Mouse (Mus musculus) limb, embryonic 10.5 days (tissue): ENCODE results near the gene Hoxb4. TPM values are rescaled to one million over a fixed set of nuclear protein-coding genes. Genes with fewer than 3 reads are reported as not detected.
A peak's percentile ranks its signal among the peaks of the same experiment; 100 is the strongest.

Experiments used
- DNase-seq: peaks from one replicate; pipeline ENCODE4 v3.0.0-alpha.2; 2017; ENCODE audit warnings: low spot score
- H3K27ac ChIP-seq: fragments of 300-500 bp; sonication (generic); 2 replicates; pipeline ENCODE4 v1.5.1; 2016; ENCODE audit warnings: mild to moderate bottlenecking
- H3K27me3 ChIP-seq: fragments of 300-500 bp; sonication (generic); 2 replicates; pipeline ENCODE4 v1.6.1; 2016; ENCODE audit warnings: low read depth, mild to moderate bottlenecking; ENCODE audit not compliant: poor library complexity, severe bottlenecking
- H3K36me3 ChIP-seq: fragments of 300-500 bp; sonication (generic); 2 replicates; pipeline ENCODE4 v1.6.1; 2016; ENCODE audit warnings: mild to moderate bottlenecking, moderate library complexity
- H3K4me1 ChIP-seq: fragments of 300-500 bp; sonication (generic); 2 replicates; pipeline ENCODE4 v1.6.1; 2016
- H3K4me3 ChIP-seq: fragments of 300-500 bp; sonication (generic); 2 replicates; pipeline ENCODE4 v1.5.1; 2016; ENCODE audit warnings: mild to moderate bottlenecking, moderate library complexity
- H3K9me3 ChIP-seq: fragments of 300-500 bp; sonication (generic); replicated peaks from 2 replicates; pipeline ENCODE4 v1.6.1; 2016; ENCODE audit warnings: mild to moderate bottlenecking
- WGBS: fragments of 180-500 bp; shearing (Covaris S2); methylation state at CpG from one replicate; pipeline ENCODE4 v1.1.7; 2016; 5-methylcytosine and 5-hydroxymethylcytosine counted together
- polyA plus RNA-seq: library from polyadenylated mRNA; unstranded; fragments of >200 nt; fragmentation: Nextera tagmentation; extraction: Ambion mirVana; gene quantifications from 2 replicates; pipeline ENCODE4 v1.2.1, GENCODE M21; 2016

Hoxb4 gene
- polyA plus RNA-seq, 1 experiment from 2014 or later: 0.89 TPM

DNA sequence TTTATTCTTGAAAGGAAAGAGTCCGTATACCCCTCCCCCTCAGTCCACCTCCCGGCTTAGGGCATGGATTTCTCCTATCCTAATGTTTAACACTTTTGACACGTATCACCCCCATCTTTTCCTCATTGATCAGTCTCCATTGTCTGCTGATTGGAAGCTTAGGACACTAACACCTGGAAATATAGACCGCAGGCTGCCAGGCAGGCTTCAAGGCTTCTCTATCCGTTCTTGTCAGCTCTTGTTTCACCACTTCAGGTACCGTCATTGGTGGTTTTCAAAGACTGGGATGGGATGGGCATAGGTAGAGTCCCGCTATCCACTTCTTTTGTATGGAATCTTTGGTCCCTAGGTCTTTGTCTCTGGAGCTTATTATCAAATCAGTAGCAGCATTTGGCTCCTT is 9.1 kb downstream of the Hoxb4 start:
- Histone ChIP-seq H3K4me1 (peaks cover 98% of the 10 kb centered on the region), H3K4me3 (peak overlapping the region; percentile 40), H3K27me3 (peaks cover 100% of the 10 kb centered on the region), H3K27ac (peak overlapping the region; percentile 85), H3K9me3 (no peaks in the 10 kb centered on the region), H3K36me3 (no peaks in the 10 kb centered on the region)
- no peak for DNase-seq
- 10% methylated on average over 7 of the region's 7 CpGs for WGBS

- H3K9me3 ChIP-seq: no peaks in the 10 kb centered on the region
- H3K27me3 ChIP-seq: peaks cover 100% of the 10 kb centered on the region
- peak overlapping the region; percentile 85; the same call in 1 of the 2 replicates for H3K27ac ChIP-seq
- WGBS: 12% methylated on average over 5 of the region's 5 CpGs
- no peaks in the 10 kb centered on the region for H3K36me3 ChIP-seq
- H3K4me1 ChIP-seq: peaks cover 98% of the 10 kb centered on the region
- peak; percentile 45 for DNase-seq
- H3K4me3 ChIP-seq: peak overlapping the region; percentile 19; the same call in 1 of the 2 replicates
These were observed 9.7 kb downstream of the Hoxb4 start for GRCm38 (mm10) chr11:96327750-96328149.

DNA sequence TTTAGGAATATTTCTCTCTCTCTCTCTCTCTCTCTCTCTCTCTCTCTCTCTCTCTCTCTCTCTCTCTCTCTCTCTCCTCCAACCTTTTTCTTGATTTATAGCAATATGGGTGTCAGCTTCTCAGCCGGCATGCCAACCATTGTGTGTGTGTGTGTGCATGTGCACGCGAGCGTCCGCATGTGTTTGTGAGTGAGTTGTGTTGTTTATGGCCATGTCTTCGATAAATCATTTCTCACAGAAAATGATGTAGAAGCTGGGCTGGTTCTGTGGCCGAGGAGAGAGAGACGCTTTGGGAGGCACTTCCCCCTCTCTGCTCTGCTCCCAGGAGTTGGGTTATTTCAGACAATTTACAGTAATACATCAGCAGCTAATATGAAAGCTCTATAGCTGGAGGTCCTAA is 10.5 kb downstream of the Hoxb4 start:
- no peaks in the 10 kb centered on the region for H3K9me3 ChIP-seq
- 12% methylated on average over 8 of the region's 8 CpGs for WGBS
- H3K4me1 ChIP-seq: peaks cover 98% of the 10 kb centered on the region
- peak overlapping the region; percentile 19; the same call in 1 of the 2 replicates for H3K4me3 ChIP-seq
- H3K27me3 ChIP-seq: peaks cover 100% of the 10 kb centered on the region
- 0 out of 2 replicates have a peak overlapping the region, but pooled peaks have one; percentile 19 for H3K27ac ChIP-seq
- no peaks in the 10 kb centered on the region for H3K36me3 ChIP-seq
- peak; percentile 52 for DNase-seq

DNA sequence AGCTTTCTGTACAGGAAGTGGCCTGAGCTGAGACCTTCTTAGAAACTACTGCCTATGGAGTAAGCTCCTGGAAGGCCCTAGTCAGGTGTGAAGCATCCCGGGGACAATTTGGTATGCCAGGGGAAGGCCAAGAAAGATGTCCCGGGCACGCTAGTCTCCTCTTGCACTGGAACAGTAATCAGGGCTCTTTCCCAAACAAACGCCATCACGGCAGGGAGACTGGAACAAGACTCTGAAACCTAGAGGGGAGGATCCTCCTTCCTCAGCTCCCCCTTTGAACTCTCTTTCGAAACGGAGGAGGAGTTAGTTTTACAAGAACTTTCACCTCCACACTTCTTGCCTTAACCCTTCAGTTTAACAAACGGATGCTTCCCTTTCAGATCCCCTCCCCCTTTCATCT is 14.0 kb downstream of the Hoxb4 start:
- Histone ChIP-seq H3K36me3 (no peaks in the 10 kb centered on the region), H3K4me3 (peak overlapping the region; percentile 65), H3K4me1 (peaks cover 98% of the 10 kb centered on the region), H3K9me3 (no peaks in the 10 kb centered on the region), H3K27ac (peak overlapping the region; percentile 95), H3K27me3 (peaks cover 100% of the 10 kb centered on the region)
- under 1% methylated on average over 8 of the region's 8 CpGs for WGBS
- DNase-seq: peak; percentile 55

DNA sequence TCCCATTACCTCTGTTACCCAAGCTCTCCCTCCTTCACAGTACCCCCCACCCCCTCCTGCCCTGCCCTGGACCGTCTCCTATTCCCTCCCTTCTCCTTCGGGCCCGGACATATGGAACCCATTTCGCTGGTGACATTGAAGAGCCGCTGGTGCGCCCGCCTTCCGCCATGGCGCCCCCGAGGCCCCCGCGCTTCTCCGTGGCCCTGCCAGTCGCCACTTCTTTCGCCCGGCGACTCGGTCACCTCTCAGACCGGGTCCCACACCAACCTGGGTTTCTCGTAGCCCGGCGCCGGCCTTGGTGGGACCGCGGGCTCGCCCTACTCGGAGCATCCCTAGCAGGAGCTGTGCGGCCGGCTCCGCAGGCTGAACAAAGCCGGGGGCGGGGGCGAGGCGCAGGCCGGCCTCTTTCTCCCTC is 14.6 kb downstream of the Hoxb4 start:
- peak overlapping the region; percentile 95 for H3K27ac ChIP-seq
- peak overlapping the region; percentile 65 for H3K4me3 ChIP-seq
- peaks cover 98% of the 10 kb centered on the region for H3K4me1 ChIP-seq
- DNase-seq: peak; percentile 85
- no peaks in the 10 kb centered on the region for H3K9me3 ChIP-seq
- WGBS: 1% methylated on average over 35 of the region's 35 CpGs
- no peaks in the 10 kb centered on the region for H3K36me3 ChIP-seq
- peaks cover 100% of the 10 kb centered on the region for H3K27me3 ChIP-seq

GRCm38 (mm10) chr11:96333241-96334001 is 15.4 kb downstream of the Hoxb4 start:
- DNase-seq: no peak
- Histone ChIP-seq H3K27me3 (peaks cover 100% of the 10 kb centered on the region), H3K4me3 (peak overlapping the region; percentile 65), H3K9me3 (no peaks in the 10 kb centered on the region), H3K27ac (peak overlapping the region; percentile 95), H3K4me1 (peaks cover 98% of the 10 kb centered on the region), H3K36me3 (no peaks in the 10 kb centered on the region)
- WGBS: 3% methylated on average over 17 of the region's 17 CpGs

GRCm38 (mm10) chr11:96334002-96334364 is 15.9 kb downstream of the Hoxb4 start:
- no peak for DNase-seq
- Histone ChIP-seq H3K27me3 (peaks cover 100% of the 10 kb centered on the region), H3K9me3 (no peaks in the 10 kb centered on the region), H3K4me3 (peak overlapping the region; percentile 65), H3K4me1 (peaks cover 97% of the 10 kb centered on the region), H3K36me3 (no peaks in the 10 kb centered on the region), H3K27ac (peak overlapping the region; percentile 95)
- 12% methylated on average over 2 of the region's 2 CpGs for WGBS

GRCm38 (mm10) chr11:96334998-96335397 is 16.9 kb downstream of the Hoxb4 start:
- Histone ChIP-seq H3K4me1 (peaks cover 97% of the 10 kb centered on the region), H3K9me3 (no peaks in the 10 kb centered on the region), H3K36me3 (no peaks in the 10 kb centered on the region), H3K27ac (peak overlapping the region; percentile 42; the same call in 1 of the 2 replicates), H3K4me3 (peak overlapping the region; percentile 65), H3K27me3 (peaks cover 100% of the 10 kb centered on the region)
- no peak for DNase-seq
- WGBS: 42% methylated on average over 3 of the region's 3 CpGs

DNA sequence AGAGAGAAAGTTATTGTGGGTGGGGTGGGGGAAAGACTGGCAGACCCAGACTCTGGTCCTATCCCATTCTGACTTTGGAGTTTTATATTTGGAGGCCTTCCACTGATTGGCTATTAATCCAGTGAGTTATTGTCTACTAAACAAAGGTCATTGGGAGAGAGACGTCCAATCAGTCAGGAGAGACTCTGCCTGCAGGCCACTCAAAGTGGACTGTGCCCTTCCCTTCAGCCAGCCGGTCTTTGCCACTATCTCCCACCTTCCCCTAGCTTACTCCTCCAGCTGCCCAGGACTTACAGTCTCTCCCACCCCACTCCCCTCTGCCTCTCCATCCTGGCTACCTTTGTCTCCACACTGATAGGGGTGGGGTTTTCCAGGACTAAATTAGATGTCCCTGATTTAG is 18.5 kb downstream of the Hoxb4 start:
- WGBS: 2% methylated on average over 2 of the region's 2 CpGs
- peak overlapping the region; percentile 1; the same call in 1 of the 2 replicates for H3K4me3 ChIP-seq
- no peak for DNase-seq
- H3K9me3 ChIP-seq: no peaks in the 10 kb centered on the region
- H3K27me3 ChIP-seq: peaks cover 100% of the 10 kb centered on the region
- peaks cover 99% of the 10 kb centered on the region for H3K4me1 ChIP-seq
- no peaks in the 10 kb centered on the region for H3K36me3 ChIP-seq
- 0 out of 2 replicates have a peak overlapping the region, but pooled peaks have one; percentile 53 for H3K27ac ChIP-seq

DNA sequence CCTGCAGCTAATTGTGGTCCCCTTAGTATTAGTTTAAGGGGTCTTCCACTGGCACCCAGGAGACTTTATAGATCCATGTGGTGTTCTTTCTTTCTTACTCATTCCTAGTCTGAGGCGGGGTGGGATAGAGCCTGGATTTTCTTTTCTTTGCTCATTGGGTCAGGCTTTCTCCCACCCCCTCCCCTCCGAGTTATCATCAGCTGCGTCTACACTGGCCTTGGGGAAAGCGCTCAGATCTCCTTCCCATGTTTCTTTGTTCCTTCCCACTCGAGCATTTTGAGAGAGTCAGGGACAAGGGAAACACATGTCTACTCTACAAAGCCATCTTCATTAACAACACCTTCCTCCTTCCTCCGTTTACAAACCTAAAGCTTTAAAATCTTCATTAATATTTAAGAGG is 19.0 kb downstream of the Hoxb4 start:
- no peak for DNase-seq
- H3K36me3 ChIP-seq: no peaks in the 10 kb centered on the region
- H3K4me1 ChIP-seq: peaks cover 99% of the 10 kb centered on the region
- H3K4me3 ChIP-seq: peak overlapping the region; percentile 1; the same call in 1 of the 2 replicates
- H3K27me3 ChIP-seq: peaks cover 100% of the 10 kb centered on the region
- no peaks in the 10 kb centered on the region for H3K9me3 ChIP-seq
- 14% methylated on average over 6 of the region's 6 CpGs for WGBS
- no peak overlapping the region for H3K27ac ChIP-seq

DNA sequence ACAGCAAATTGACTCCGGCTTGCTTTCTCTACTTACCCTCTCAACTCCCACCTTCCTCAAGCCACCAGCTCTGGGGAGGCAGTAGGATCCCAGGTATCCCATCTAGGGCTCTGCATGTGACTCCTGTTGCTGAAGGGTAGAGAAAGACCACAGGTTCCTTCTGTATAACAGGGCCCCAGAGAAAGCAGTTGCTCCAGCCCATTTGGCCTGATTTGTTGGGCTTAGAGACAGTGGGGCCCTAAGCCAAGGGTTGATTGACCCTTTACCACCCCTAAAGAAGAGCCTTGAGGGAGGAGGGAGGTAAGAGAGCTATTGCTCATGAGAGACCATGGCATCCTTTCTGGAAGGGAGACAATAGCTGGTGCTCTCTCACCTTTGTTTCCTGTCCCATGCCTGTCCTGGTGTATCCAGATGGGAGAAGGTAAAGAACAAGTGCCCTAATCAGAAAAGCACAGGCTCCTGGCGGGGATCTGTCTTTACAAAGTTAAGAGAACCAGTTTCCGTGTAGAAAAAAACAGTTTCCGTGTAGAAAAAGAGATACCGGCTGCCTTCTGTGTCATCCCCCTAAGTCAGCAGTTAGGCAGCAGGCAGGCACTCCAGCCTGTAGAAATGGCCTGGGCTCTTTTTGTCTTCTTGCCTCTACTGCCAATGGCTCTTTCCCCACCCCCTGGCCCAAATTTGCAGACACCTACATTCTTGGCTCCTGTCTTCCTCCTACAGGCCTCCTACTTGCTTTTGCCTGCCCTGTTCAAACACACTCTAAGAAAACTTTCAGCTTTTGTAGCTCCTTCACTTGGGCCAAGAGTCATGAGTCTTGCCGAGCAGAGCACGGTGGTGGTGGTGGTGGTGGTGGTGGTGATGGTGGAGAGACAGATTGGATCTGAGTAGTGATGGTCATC is 21.1 kb downstream of the Hoxb4 start:
- Histone ChIP-seq H3K4me1 (peaks cover 98% of the 10 kb centered on the region), H3K27me3 (peaks cover 100% of the 10 kb centered on the region), H3K4me3 (0 out of 2 replicates have a peak overlapping the region, but pooled peaks have one; percentile 54), H3K36me3 (peaks cover 2% of the 10 kb centered on the region; the same call in 1 of the 2 replicates), H3K27ac (peak overlapping the region; percentile 53; the same call in 1 of the 2 replicates), H3K9me3 (no peaks in the 10 kb centered on the region)
- WGBS: 22% methylated on average over 7 of the region's 7 CpGs
- peak; percentile 49 for DNase-seq

- Histone ChIP-seq H3K9me3 (no peaks in the 10 kb centered on the region), H3K4me1 (peaks cover 98% of the 10 kb centered on the region), H3K4me3 (peak overlapping the region; percentile 54), H3K27ac (peak overlapping the region; percentile 88), H3K27me3 (peaks cover 100% of the 10 kb centered on the region), H3K36me3 (peaks cover 11% of the 10 kb centered on the region; the same call in 1 of the 2 replicates)
- under 1% methylated on average over 36 of the region's 36 CpGs for WGBS
- peak; percentile 78 for DNase-seq
These were observed 22.8 kb downstream of the Hoxb4 start for GRCm38 (mm10) chr11:96340698-96341365.
